Comparison of ENCODE assay signal across 21 mouse cellular contexts in genomic region chr2:37856955-37857354, GRCm38 (mm10).
DNase-seq lines count a peak whose midpoint lies in the region; ATAC-seq and TF ChIP-seq lines count a peak whose summit lies in the region.
"Had no signal": no experiment of that assay in that cellular context is flagged by ENCODE, and none has a peak within 500 bp of the region (broad histone marks: within the 10 kb centered on the region; RNA-seq: fewer than 3 reads in every experiment).

No protein-coding gene starts in this region.

- no peak overlapping the region for H3K27ac ChIP-seq in intestine, embryonic 15.5 days
- no peak overlapping the region for H3K27ac ChIP-seq in intestine, postnatal 0 days (ENCODE audit: low read depth, low read length)
- H3K27ac ChIP-seq in liver, embryonic 14.5 days: no peak overlapping the region
- H3K27ac ChIP-seq in liver, postnatal 0 days (ENCODE audit: low read depth): no peak overlapping the region
- no peak overlapping the region for H3K27ac ChIP-seq in hindbrain, embryonic 16.5 days (ENCODE audit: low read depth, low read length)
- H3K27ac ChIP-seq: forebrain, embryonic 10.5 days; forebrain, embryonic 13.5 days; gastrocnemius, adult 2 months; hindbrain, embryonic 12.5 days had no signal

- no peaks in the 10 kb centered on the region for H3K9me3 ChIP-seq in intestine, embryonic 15.5 days
- H3K9me3 ChIP-seq in intestine, postnatal 0 days (ENCODE audit: control insufficient read depth): no peaks in the 10 kb centered on the region
- no peaks in the 10 kb centered on the region for H3K9me3 ChIP-seq in liver, embryonic 14.5 days (ENCODE audit: control insufficient read depth, low read length)
- H3K9me3 ChIP-seq in liver, postnatal 0 days (ENCODE audit: low read length): no peaks in the 10 kb centered on the region
- H3K9me3 ChIP-seq in hindbrain, embryonic 16.5 days (ENCODE audit: control insufficient read depth, low read length): no peaks in the 10 kb centered on the region
- H3K9me3 ChIP-seq: forebrain, embryonic 10.5 days; forebrain, embryonic 13.5 days; hindbrain, embryonic 12.5 days had no signal

- H3K4me3 ChIP-seq in intestine, embryonic 15.5 days (replicated peaks): no peak overlapping the region
- H3K4me3 ChIP-seq in intestine, postnatal 0 days (ENCODE audit: low read depth, low read length): no peak overlapping the region
- no peak overlapping the region for H3K4me3 ChIP-seq in liver, embryonic 14.5 days (ENCODE audit: insufficient read depth in 1 of 2, low read depth in 2 of 2, low read length in 2 of 2)
- H3K4me3 ChIP-seq in liver, postnatal 0 days (ENCODE audit: low read depth, low read length): no peak overlapping the region
- H3K4me3 ChIP-seq in hindbrain, embryonic 16.5 days (ENCODE audit: low read length): no peak overlapping the region
- H3K4me3 ChIP-seq: forebrain, embryonic 10.5 days; forebrain, embryonic 13.5 days; gastrocnemius, adult 2 months; hindbrain, embryonic 12.5 days had no signal

- WGBS in intestine, embryonic 15.5 days: 56% methylated on average over 3 of the region's 3 CpGs
- 51% methylated on average over 3 of the region's 3 CpGs for WGBS in intestine, postnatal 0 days
- 76% methylated on average over 3 of the region's 3 CpGs for WGBS in liver, embryonic 14.5 days (ENCODE audit: insufficient replicate concordance)
- WGBS in liver, postnatal 0 days (ENCODE audit: insufficient replicate concordance): 58% methylated on average over 3 of the region's 3 CpGs
- 87% methylated on average over 3 of the region's 3 CpGs for WGBS in hindbrain, embryonic 16.5 days

- ATAC-seq in intestine, embryonic 15.5 days: peak; percentile 39; the same call in 1 of the 2 replicates
- ATAC-seq in intestine, postnatal 0 days: no peak
- ATAC-seq in liver, embryonic 14.5 days (ENCODE audit: insufficient read depth): 0 out of 2 replicates have a peak, but pooled peaks have one; percentile 15
- ATAC-seq in liver, postnatal 0 days: peak; percentile 67
- no peak for ATAC-seq in hindbrain, embryonic 16.5 days
- ATAC-seq: activated CD4-positive, CD25-positive, alpha-beta regulatory T cell, adult 4 months; forebrain, embryonic 13.5 days; forebrain, embryonic 16.5 days had no signal

- no peak for DNase-seq in liver, embryonic 14.5 days (ENCODE audit: low read depth in 3 of 3, low spot score in 3 of 3)
- DNase-seq in liver, postnatal 0 days: no peak
- peak; percentile 50 for DNase-seq in yolk sac, embryonic 10.5 days (ENCODE audit: low spot score)
- no peak for DNase-seq in lung, postnatal 14 days
- DNase-seq: adrenal gland, adult 8-10 months; adrenal gland, postnatal 36 days; cerebellum, adult 18-20 months; cerebellum, adult 9-10 months; cerebellum, postnatal 14 days; gastrocnemius, adult 2 months; gastrocnemius, postnatal 14 days; heart, adult 11 months had no signal

- no peaks in the 10 kb centered on the region for H3K36me3 ChIP-seq in intestine, embryonic 15.5 days
- H3K36me3 ChIP-seq in intestine, postnatal 0 days (ENCODE audit: control insufficient read depth, insufficient read depth): peaks cover 12% of the 10 kb centered on the region; the same call in 1 of the 2 replicates
- H3K36me3 ChIP-seq in liver, embryonic 14.5 days (replicated peaks; ENCODE audit: control insufficient read depth, insufficient read depth, low read depth): no peaks in the 10 kb centered on the region
- H3K36me3 ChIP-seq in liver, postnatal 0 days (replicated peaks; ENCODE audit: insufficient read depth, low read length): 0 out of 2 replicates have a peak, but pooled peaks cover 3% of the 10 kb centered on the region
- no peaks in the 10 kb centered on the region; the same call in 1 of the 2 replicates for H3K36me3 ChIP-seq in hindbrain, embryonic 16.5 days (ENCODE audit: control insufficient read depth, insufficient read depth, low read length)
- H3K36me3 ChIP-seq: hindbrain, embryonic 12.5 days had no signal

- no peak for TF ChIP-seq CTCF in intestine, postnatal 0 days (IDR thresholded peaks at IDR 0.05; ENCODE audit: low read depth)
- TF ChIP-seq CTCF in liver, embryonic 14.5 days (IDR thresholded peaks at IDR 0.05; ENCODE audit: low read depth): no peak
- TF ChIP-seq CTCF in liver, postnatal 0 days (IDR thresholded peaks at IDR 0.05; ENCODE audit: low read depth): no peak

- H3K4me2 ChIP-seq in intestine, embryonic 15.5 days (replicated peaks): no peak overlapping the region
- no peak overlapping the region for H3K4me2 ChIP-seq in intestine, postnatal 0 days (replicated peaks; ENCODE audit: low read depth)
- no peak overlapping the region for H3K4me2 ChIP-seq in liver, embryonic 14.5 days (ENCODE audit: low read depth)
- H3K4me2 ChIP-seq in liver, postnatal 0 days (ENCODE audit: low read depth, low read length): no peak overlapping the region
- H3K4me2 ChIP-seq in hindbrain, embryonic 16.5 days (ENCODE audit: low read length): no peak overlapping the region
- H3K4me2 ChIP-seq: forebrain, embryonic 13.5 days; heart, embryonic 11.5 days; hindbrain, embryonic 12.5 days had no signal

- TF ChIP-seq EP300 in liver, embryonic 14.5 days (IDR thresholded peaks at IDR 0.05; ENCODE audit: low read depth): no peak
- TF ChIP-seq EP300 in liver, postnatal 0 days (IDR thresholded peaks at IDR 0.05; ENCODE audit: low read depth): no peak

- H3K4me1 ChIP-seq in intestine, embryonic 15.5 days (replicated peaks): no peaks in the 10 kb centered on the region
- no peaks in the 10 kb centered on the region for H3K4me1 ChIP-seq in intestine, postnatal 0 days (replicated peaks; ENCODE audit: control insufficient read depth, insufficient read depth, low read length)
- peaks cover 0 to 2% of the 10 kb centered on the region in 2 experiments; a peak in 1 of 4 replicates for H3K4me1 ChIP-seq in liver, embryonic 14.5 days (replicated peaks; ENCODE audit: control insufficient read depth in 2 of 2, insufficient read depth in 2 of 2, low read length in 1 of 2)
- peaks cover 2% of the 10 kb centered on the region; the same call in 1 of the 2 replicates for H3K4me1 ChIP-seq in liver, postnatal 0 days (ENCODE audit: insufficient read depth)
- H3K4me1 ChIP-seq in hindbrain, embryonic 16.5 days (ENCODE audit: control insufficient read depth, insufficient read depth, low read depth, low read length): no peaks in the 10 kb centered on the region
- H3K4me1 ChIP-seq: forebrain, embryonic 13.5 days; hindbrain, embryonic 12.5 days had no signal

- no peak overlapping the region for H3K9ac ChIP-seq in intestine, embryonic 15.5 days
- H3K9ac ChIP-seq in intestine, postnatal 0 days (ENCODE audit: low read depth, low read length): no peak overlapping the region
- H3K9ac ChIP-seq in liver, embryonic 14.5 days (replicated peaks): no peak overlapping the region
- H3K9ac ChIP-seq in liver, postnatal 0 days (replicated peaks): no peak overlapping the region
- H3K9ac ChIP-seq in hindbrain, embryonic 16.5 days (ENCODE audit: low read depth, low read length): no peak overlapping the region
- H3K9ac ChIP-seq: forebrain, embryonic 13.5 days; hindbrain, embryonic 12.5 days had no signal

- no peaks in the 10 kb centered on the region for H3K27me3 ChIP-seq in intestine, embryonic 15.5 days (replicated peaks)
- H3K27me3 ChIP-seq in intestine, postnatal 0 days (replicated peaks; ENCODE audit: control insufficient read depth, insufficient read depth, low read length): no peaks in the 10 kb centered on the region
- H3K27me3 ChIP-seq in liver, embryonic 14.5 days (ENCODE audit: control insufficient read depth, insufficient read depth, low read length): no peaks in the 10 kb centered on the region
- no peaks in the 10 kb centered on the region for H3K27me3 ChIP-seq in liver, postnatal 0 days (ENCODE audit: insufficient read depth, low read length)
- H3K27me3 ChIP-seq in hindbrain, embryonic 16.5 days (replicated peaks; ENCODE audit: control insufficient read depth, insufficient read depth, low read length): no peaks in the 10 kb centered on the region
- H3K27me3 ChIP-seq: forebrain, embryonic 13.5 days; hindbrain, embryonic 12.5 days had no signal

Comparison
In these comparisons a context has a peak if more than half of its experiments do, and no peak if none do; other contexts are left out.
1. ATAC-seq: peak in intestine, embryonic 15.5 days (single experiment), liver, embryonic 14.5 days (single experiment) and liver, postnatal 0 days (single experiment); none in intestine, postnatal 0 days (single experiment) and hindbrain, embryonic 16.5 days (single experiment).